Mouse (Mus musculus) megakaryocyte, embryonic 14.5 days (primary cell): Measurements from ENCODE around the gene Cc2d1a. TPM values are rescaled to one million over a fixed set of nuclear protein-coding genes. Genes with fewer than 3 reads are reported as not detected.

Experiments
- H3K27me3 ChIP-seq: replicated peaks from 2 replicates; pipeline ENCODE3; 2012; ENCODE audit warnings: inconsistent platforms
- H3K36me3 ChIP-seq: replicated peaks from 2 replicates; pipeline ENCODE3; 2012; ENCODE audit warnings: low read length, inconsistent platforms, mixed read lengths
- H3K4me1 ChIP-seq: 2 replicates; pipeline ENCODE4 v1.6.1; 2012; ENCODE audit warnings: inconsistent platforms
- H3K4me3 ChIP-seq: replicated peaks from 2 replicates; pipeline ENCODE3; 2012; ENCODE audit warnings: moderate library complexity, mild to moderate bottlenecking, inconsistent platforms
- H3K9me3 ChIP-seq: 2 replicates; pipeline ENCODE4 v1.6.1; 2012; ENCODE audit warnings: inconsistent platforms
- FLI1 ChIP-seq: IDR thresholded peaks from 2 replicates; pipeline ENCODE4 v1.6.1; 2012; ENCODE audit warnings: low read length, inconsistent platforms, mixed read lengths
- GATA1 ChIP-seq: IDR thresholded peaks from 3 replicates; pipeline ENCODE4 v1.6.1; 2012; ENCODE audit warnings: mixed read lengths, low read length, inconsistent platforms, borderline replicate concordance
- polyA plus RNA-seq: library from polyadenylated mRNA; stranded (reverse); fragments of >175 nt; gene quantifications from 2 replicates; pipeline ENCODE4 v1.2.3, GENCODE M21; 2012; ENCODE audit warnings: low replicate concordance; ENCODE audit not compliant: insufficient read depth

Gene Cc2d1a
- polyA plus RNA-seq, 1 experiment, result 32.7 TPM

GRCm38 (mm10) chr8:84089277-84089676 lies 58.5 kb downstream of the Cc2d1a start:
- Histone ChIP-seq H3K36me3 (peaks cover 98% of the 10 kb centered on the region), H3K27me3 (no peaks in the 10 kb centered on the region), H3K4me3 (no peak overlapping the region), H3K4me1 (peaks cover 4% of the 10 kb centered on the region; the same call in 1 of the 2 replicates), H3K9me3 (no peaks in the 10 kb centered on the region)
- TF ChIP-seq GATA1 (no peak), FLI1 (no peak)

- Histone ChIP-seq H3K27me3 (no peaks in the 10 kb centered on the region), H3K36me3 (peaks cover 98% of the 10 kb centered on the region), H3K4me1 (peaks cover 4% of the 10 kb centered on the region; the same call in 1 of the 2 replicates), H3K9me3 (no peaks in the 10 kb centered on the region), H3K4me3 (peak overlapping the region; percentile 33)
- TF ChIP-seq GATA1 (no peak), FLI1 (no peak)
Measured at GRCm38 (mm10) chr8:84087821-84088220, 59.9 kb downstream of the Cc2d1a start.

GRCm38 (mm10) chr8:84087156-84087555 lies 60.6 kb downstream of the Cc2d1a start:
- TF ChIP-seq FLI1 (no peak), GATA1 (no peak)
- no peak overlapping the region for H3K4me3 ChIP-seq
- H3K36me3 ChIP-seq, result peaks cover 98% of the 10 kb centered on the region
- no peaks in the 10 kb centered on the region for H3K9me3 ChIP-seq
- peaks cover 4% of the 10 kb centered on the region; the same call in 1 of the 2 replicates for H3K4me1 ChIP-seq
- H3K27me3 ChIP-seq, result no peaks in the 10 kb centered on the region

- no peaks in the 10 kb centered on the region for H3K27me3 ChIP-seq
- no peaks in the 10 kb centered on the region for H3K9me3 ChIP-seq
- H3K4me1 ChIP-seq, result peaks cover 4% of the 10 kb centered on the region; the same call in 1 of the 2 replicates
- H3K4me3 ChIP-seq, result no peak overlapping the region
- H3K36me3 ChIP-seq, result peaks cover 98% of the 10 kb centered on the region
- TF ChIP-seq GATA1, result no peak
- no peak for TF ChIP-seq FLI1
Measured at GRCm38 (mm10) chr8:84084341-84085115, 63.2 kb downstream of the Cc2d1a start.

GRCm38 (mm10) chr8:84083829-84084241 lies 63.9 kb downstream of the Cc2d1a start:
- TF ChIP-seq FLI1 (no peak), GATA1 (no peak)
- Histone ChIP-seq H3K36me3 (peaks cover 98% of the 10 kb centered on the region), H3K4me3 (no peak overlapping the region), H3K4me1 (peaks cover 4% of the 10 kb centered on the region; the same call in 1 of the 2 replicates), H3K9me3 (no peaks in the 10 kb centered on the region), H3K27me3 (no peaks in the 10 kb centered on the region)

Other genes with a start within 250 kb of the Cc2d1a start
- 6.8 and 10.5 TPM in 2 replicates for gene Adgrl1, start 247.8 kb downstream of the Cc2d1a start, polyA plus RNA-seq
- not detected in 2 replicates for gene Gm10644, start 192.7 kb downstream of the Cc2d1a start, polyA plus RNA-seq
- 38.1 and 95.4 TPM in 2 replicates for gene Asf1b, start 192.4 kb downstream of the Cc2d1a start, polyA plus RNA-seq
- gene Prkaca, start 174.9 kb downstream of the Cc2d1a start, polyA plus RNA-seq, result 25.3 and 30.8 TPM in 2 replicates
- 72.0 and 104 TPM in 2 replicates for gene Samd1, start 150.3 kb downstream of the Cc2d1a start, polyA plus RNA-seq
- gene 1700067K01Rik, start 146.4 kb downstream of the Cc2d1a start, polyA plus RNA-seq, result 0.75 and 2.7 TPM in 2 replicates
- gene 2210011C24Rik, start 135.8 kb downstream of the Cc2d1a start, polyA plus RNA-seq, result not detected in 2 replicates
- not detected in 2 replicates for gene Palm3, start 126.5 kb downstream of the Cc2d1a start, polyA plus RNA-seq
- 7.7 and 7.9 TPM in 2 replicates for gene Il27ra, start 105.3 kb downstream of the Cc2d1a start, polyA plus RNA-seq
- 0.31 TPM in 1 of 2 replicates, not detected in the other for gene Rln3, start 102.9 kb downstream of the Cc2d1a start, polyA plus RNA-seq
- not detected in 2 replicates for gene Gm10643, start 82.8 kb downstream of the Cc2d1a start, polyA plus RNA-seq
- gene Rfx1, start 81.1 kb downstream of the Cc2d1a start, polyA plus RNA-seq, result 35.9 and 36.0 TPM in 2 replicates
- 28.7 and 79.3 TPM in 2 replicates for gene Dcaf15, start 43.2 kb downstream of the Cc2d1a start, polyA plus RNA-seq
- gene Podnl1, start 21.9 kb downstream of the Cc2d1a start, polyA plus RNA-seq, result 0.75 TPM in 1 of 2 replicates, not detected in the other
- gene 4930432K21Rik, start 89 bp upstream of the Cc2d1a start, polyA plus RNA-seq, result 0.72 TPM in 1 of 2 replicates, not detected in the other
- 0.87 TPM in 1 of 2 replicates, not detected in the other for gene Nanos3, start 37.3 kb upstream of the Cc2d1a start, polyA plus RNA-seq
- gene Zswim4, start 89.1 kb upstream of the Cc2d1a start, polyA plus RNA-seq, result 14.1 and 16.0 TPM in 2 replicates
- 80.4 and 326 TPM in 2 replicates for gene D8Ertd738e, start 101.8 kb upstream of the Cc2d1a start, polyA plus RNA-seq
- gene Mri1, start 109.4 kb upstream of the Cc2d1a start, polyA plus RNA-seq, result 106 and 208 TPM in 2 replicates
- 4.8 and 20.9 TPM in 2 replicates for gene Ccdc130, start 122.4 kb upstream of the Cc2d1a start, polyA plus RNA-seq
- gene Cacna1a, start 240.5 kb upstream of the Cc2d1a start, polyA plus RNA-seq, result 21.6 and 48.9 TPM in 2 replicates